In the genomic region with DNA sequence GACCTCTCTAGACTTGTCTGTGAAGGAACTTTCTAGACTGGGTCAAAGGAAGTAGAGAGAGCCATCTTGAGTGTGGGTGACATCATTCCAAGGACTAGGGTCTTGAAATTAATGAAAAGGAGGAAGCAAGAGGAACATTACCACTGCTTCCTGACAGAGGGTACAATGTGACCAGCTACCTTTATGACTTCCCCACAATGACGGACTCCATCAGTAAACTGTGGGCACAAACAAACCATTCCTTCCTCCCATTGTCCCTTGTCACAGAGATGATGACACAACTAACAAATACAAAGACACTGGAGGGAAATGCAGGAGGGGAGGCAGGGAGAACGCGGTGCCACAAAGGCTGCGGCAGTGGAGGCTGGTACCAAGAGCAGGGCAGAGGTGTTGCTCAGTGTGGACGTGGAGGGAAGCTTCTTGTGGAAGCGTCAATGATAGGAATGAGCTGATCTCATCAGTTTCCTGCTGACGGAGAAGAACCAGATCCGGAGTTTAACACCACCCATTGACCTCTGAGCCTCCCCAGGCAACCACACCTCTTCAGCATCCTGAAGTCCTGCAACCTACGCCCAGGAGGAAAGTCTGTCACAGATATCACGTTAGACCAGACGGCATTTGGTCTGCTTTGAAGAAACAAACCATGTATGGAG, we compare ENCODE assay signal across 22 mouse cellular contexts.
DNase-seq lines count a peak whose midpoint lies in the region; ATAC-seq and TF ChIP-seq lines count a peak whose summit lies in the region.
"Had no signal": no experiment of that assay in that cellular context is flagged by ENCODE, and none has a peak within 500 bp of the region (broad histone marks: within the 10 kb centered on the region; RNA-seq: fewer than 3 reads in every experiment).

No protein-coding gene starts in this region.

- no peaks in the 10 kb centered on the region for H3K36me3 ChIP-seq in heart, embryonic 12.5 days
- H3K36me3 ChIP-seq in kidney, adult 2 months (ENCODE audit: control insufficient read depth, insufficient read depth, low read length) = no peaks in the 10 kb centered on the region
- H3K36me3 ChIP-seq in lung, postnatal 0 days (ENCODE audit: insufficient read depth, low read length) = no peaks in the 10 kb centered on the region
- H3K36me3 ChIP-seq: embryonic facial prominence, embryonic 10.5 days; forebrain, embryonic 15.5 days; hindbrain, embryonic 12.5 days; limb, embryonic 12.5 days; liver, embryonic 13.5 days; midbrain, embryonic 10.5 days; neural tube, embryonic 15.5 days had no signal

- no peaks in the 10 kb centered on the region for H3K9me3 ChIP-seq in heart, embryonic 12.5 days (replicated peaks)
- no peaks in the 10 kb centered on the region for H3K9me3 ChIP-seq in lung, postnatal 0 days (ENCODE audit: low read length)
- H3K9me3 ChIP-seq: embryonic facial prominence, embryonic 10.5 days; forebrain, embryonic 15.5 days; hindbrain, embryonic 12.5 days; limb, embryonic 12.5 days; liver, embryonic 13.5 days; midbrain, embryonic 10.5 days; neural tube, embryonic 15.5 days had no signal

- no peak overlapping the region for H3K4me2 ChIP-seq in heart, embryonic 12.5 days
- H3K4me2 ChIP-seq in lung, postnatal 0 days (replicated peaks; ENCODE audit: low read depth, low read length) = no peak overlapping the region
- H3K4me2 ChIP-seq: forebrain, embryonic 15.5 days; hindbrain, embryonic 12.5 days; limb, embryonic 12.5 days; liver, embryonic 13.5 days; neural tube, embryonic 15.5 days had no signal

- no peaks in the 10 kb centered on the region for H3K27me3 ChIP-seq in heart, embryonic 12.5 days (replicated peaks)
- H3K27me3 ChIP-seq in kidney, adult 2 months (replicated peaks; ENCODE audit: control insufficient read depth, insufficient read depth, low read length) = no peaks in the 10 kb centered on the region
- H3K27me3 ChIP-seq in lung, postnatal 0 days (replicated peaks; ENCODE audit: insufficient read depth, low read length) = no peaks in the 10 kb centered on the region
- H3K27me3 ChIP-seq: forebrain, embryonic 15.5 days; hindbrain, embryonic 12.5 days; limb, embryonic 12.5 days; liver, embryonic 13.5 days; neural tube, embryonic 15.5 days had no signal

- WGBS in heart, embryonic 12.5 days = 19% methylated on average over 11 of the region's 11 CpGs
- 56% methylated on average over 11 of the region's 11 CpGs for WGBS in kidney, adult 2 months
- 44% methylated on average over 11 of the region's 11 CpGs for WGBS in lung, postnatal 0 days

- peaks cover 16% of the 10 kb centered on the region for H3K4me1 ChIP-seq in heart, embryonic 12.5 days (replicated peaks)
- 0 out of 2 replicates have a peak, but pooled peaks cover 3% of the 10 kb centered on the region for H3K4me1 ChIP-seq in kidney, adult 2 months (ENCODE audit: control insufficient read depth, insufficient read depth, low read length)
- H3K4me1 ChIP-seq in lung, postnatal 0 days (ENCODE audit: insufficient read depth, low read depth, low read length) = no peaks in the 10 kb centered on the region
- H3K4me1 ChIP-seq: limb, embryonic 12.5 days; liver, embryonic 13.5 days had no signal

- peak; percentile 94 for TF ChIP-seq EP300 in lung, postnatal 0 days (IDR thresholded peaks at IDR 0.05)

- H3K27ac ChIP-seq in heart, embryonic 12.5 days (ENCODE audit: poor library complexity, severe bottlenecking) = no peak overlapping the region
- H3K27ac ChIP-seq in kidney, adult 2 months (ENCODE audit: insufficient read depth, low read depth, low read length) = no peak overlapping the region
- H3K27ac ChIP-seq in lung, postnatal 0 days (ENCODE audit: low read length) = no peak overlapping the region
- H3K27ac ChIP-seq: embryonic facial prominence, embryonic 10.5 days; forebrain, embryonic 15.5 days; hindbrain, embryonic 12.5 days; limb, embryonic 12.5 days; liver, embryonic 13.5 days; midbrain, embryonic 10.5 days; neural tube, embryonic 15.5 days had no signal

- TF ChIP-seq CTCF in kidney, adult 2 months (conservative IDR thresholded peaks at IDR 0.05; ENCODE audit: insufficient read depth, insufficient read length, low read depth, low read length) = no peak
- no peak for TF ChIP-seq CTCF in lung, postnatal 0 days (IDR thresholded peaks at IDR 0.05)

- DNase-seq in heart, postnatal 36 days = no peak
- peak; percentile 7 for DNase-seq in kidney, adult 2 months
- no peak for DNase-seq in kidney, adult 9 months
- peak; percentile 60 for DNase-seq in lung, postnatal 0 days (ENCODE audit: low spot score)
- no peak for DNase-seq in lung, postnatal 36 days
- peak; percentile 38 to 65 for DNase-seq in lung, postnatal 4 days
- no peak for DNase-seq in embryo, embryonic 10.5 days (ENCODE audit: low spot score)
- DNase-seq: cerebellum, adult 11 months; cerebellum, adult 9-11 months; kidney, postnatal 36 days; layer of hippocampus, postnatal 36 days; liver, embryonic 13.5 days; right cerebral cortex, adult 18-20 months; right cerebral cortex, postnatal 4 days; thymus, postnatal 25 days had no signal

- TF ChIP-seq POLR2A in kidney, adult 2 months (IDR thresholded peaks at IDR 0.05; ENCODE audit: low read depth, low read length) = no peak

- H3K9ac ChIP-seq in heart, embryonic 12.5 days = no peak overlapping the region
- no peak overlapping the region for H3K9ac ChIP-seq in lung, postnatal 0 days (replicated peaks; ENCODE audit: low read depth)
- H3K9ac ChIP-seq: forebrain, embryonic 15.5 days; hindbrain, embryonic 12.5 days; limb, embryonic 12.5 days; liver, embryonic 13.5 days; neural tube, embryonic 15.5 days had no signal

- ATAC-seq in heart, embryonic 12.5 days (ENCODE audit: insufficient number of reproducible peaks, low FRiP score) = peak; percentile 60; the same call in 1 of the 2 replicates
- ATAC-seq in lung, postnatal 0 days = peak; percentile 91
- ATAC-seq: forebrain, embryonic 15.5 days had no signal

- intact Hi-C loops in heart, postnatal 36 days (cut with DNase I) = no loop called here

- no peak overlapping the region for H3K4me3 ChIP-seq in heart, embryonic 12.5 days
- H3K4me3 ChIP-seq in kidney, adult 2 months (ENCODE audit: insufficient read depth, low read depth, low read length) = no peak overlapping the region
- H3K4me3 ChIP-seq in lung, postnatal 0 days (ENCODE audit: low read depth, low read length) = no peak overlapping the region
- H3K4me3 ChIP-seq: embryonic facial prominence, embryonic 10.5 days; forebrain, embryonic 15.5 days; hindbrain, embryonic 12.5 days; limb, embryonic 12.5 days; liver, embryonic 13.5 days; midbrain, embryonic 10.5 days; neural tube, embryonic 15.5 days had no signal

Comparison
In these comparisons a context has a peak if more than half of its experiments do, and no peak if none do; other contexts are left out.
1. DNase-seq: peak in kidney, adult 2 months (single experiment), lung, postnatal 0 days (single experiment) and lung, postnatal 4 days (2 of 2); none in heart, postnatal 36 days (0 of 2), kidney, adult 9 months (single experiment), lung, postnatal 36 days (single experiment) and embryo, embryonic 10.5 days (single experiment).